Mouse (Mus musculus) heart, embryonic 11.5 days (tissue): ENCODE measurements around the gene Dera. TPM values are rescaled to one million over a fixed set of nuclear protein-coding genes. Genes with fewer than 3 reads are reported as not detected.
"Not testable (repeated sequence)": the region's sequence is repeated elsewhere in the genome, so short reads cannot be mapped to it uniquely, and the experiment has no call there.

Source experiments
- ATAC-seq: fragments of 200-750 bp; cut with Nextera tagmentation; replicated peaks from 2 replicates; pipeline ENCODE4 v1.8.0; 2017; ENCODE audit warnings: moderate library complexity; ENCODE audit not compliant: insufficient number of reproducible peaks, low FRiP score, low TSS enrichment
- H3K27ac ChIP-seq: fragments of 300-500 bp; sonication (generic); 2 replicates; pipeline ENCODE4 v1.5.1; 2014; ENCODE audit warnings: mild to moderate bottlenecking, low read depth, low read length
- H3K27me3 ChIP-seq: fragments of 300-500 bp; sonication (generic); 2 replicates; pipeline ENCODE4 v1.6.1; 2014; ENCODE audit warnings: mild to moderate bottlenecking, low read length, mixed read lengths; ENCODE audit not compliant: control insufficient read depth, insufficient read depth
- H3K36me3 ChIP-seq: fragments of 300-500 bp; sonication (generic); 2 replicates; pipeline ENCODE4 v1.6.1; 2014; ENCODE audit warnings: mild to moderate bottlenecking, low read length, moderate library complexity, mixed read lengths; ENCODE audit not compliant: control insufficient read depth, insufficient read depth
- H3K4me1 ChIP-seq: fragments of 300-500 bp; sonication (generic); 2 replicates; pipeline ENCODE4 v1.6.1; 2014; ENCODE audit warnings: low read length; ENCODE audit not compliant: control insufficient read depth, insufficient read depth
- H3K4me2 ChIP-seq: fragments of 300-500 bp; sonication (generic); 2 replicates; pipeline ENCODE4 v1.6.1; 2014; ENCODE audit warnings: mild to moderate bottlenecking, moderate library complexity
- H3K4me3 ChIP-seq: fragments of 300-500 bp; sonication (generic); 2 replicates; pipeline ENCODE4 v1.5.1; 2014; ENCODE audit warnings: low read depth, low read length
- H3K9ac ChIP-seq: fragments of 300-500 bp; sonication (generic); 2 replicates; pipeline ENCODE4 v1.6.1; 2014; ENCODE audit warnings: mild to moderate bottlenecking, low read depth, low read length, moderate library complexity
- H3K9me3 ChIP-seq: fragments of 300-500 bp; sonication (generic); replicated peaks from 2 replicates; pipeline ENCODE4 v1.6.1; 2016; ENCODE audit warnings: low read length; ENCODE audit not compliant: control insufficient read depth
- WGBS: fragments of 180-500 bp; shearing (Covaris S2); extraction: QIAGEN DNeasy Blood & Tissue Kit; methylation state at CpG from one replicate; pipeline ENCODE4 v1.1.7; 2014; ENCODE audit not compliant: insufficient replicate concordance; 5-methylcytosine and 5-hydroxymethylcytosine counted together
- polyA plus RNA-seq: library from polyadenylated mRNA; unstranded; fragments of >200 nt; fragmentation: Nextera tagmentation; extraction: Ambion mirVana; gene quantifications from 2 replicates; pipeline ENCODE4 v1.2.1, GENCODE M21; 2014

Dera gene
- 62.5 and 68.5 TPM in 2 replicates for polyA plus RNA-seq

DNA sequence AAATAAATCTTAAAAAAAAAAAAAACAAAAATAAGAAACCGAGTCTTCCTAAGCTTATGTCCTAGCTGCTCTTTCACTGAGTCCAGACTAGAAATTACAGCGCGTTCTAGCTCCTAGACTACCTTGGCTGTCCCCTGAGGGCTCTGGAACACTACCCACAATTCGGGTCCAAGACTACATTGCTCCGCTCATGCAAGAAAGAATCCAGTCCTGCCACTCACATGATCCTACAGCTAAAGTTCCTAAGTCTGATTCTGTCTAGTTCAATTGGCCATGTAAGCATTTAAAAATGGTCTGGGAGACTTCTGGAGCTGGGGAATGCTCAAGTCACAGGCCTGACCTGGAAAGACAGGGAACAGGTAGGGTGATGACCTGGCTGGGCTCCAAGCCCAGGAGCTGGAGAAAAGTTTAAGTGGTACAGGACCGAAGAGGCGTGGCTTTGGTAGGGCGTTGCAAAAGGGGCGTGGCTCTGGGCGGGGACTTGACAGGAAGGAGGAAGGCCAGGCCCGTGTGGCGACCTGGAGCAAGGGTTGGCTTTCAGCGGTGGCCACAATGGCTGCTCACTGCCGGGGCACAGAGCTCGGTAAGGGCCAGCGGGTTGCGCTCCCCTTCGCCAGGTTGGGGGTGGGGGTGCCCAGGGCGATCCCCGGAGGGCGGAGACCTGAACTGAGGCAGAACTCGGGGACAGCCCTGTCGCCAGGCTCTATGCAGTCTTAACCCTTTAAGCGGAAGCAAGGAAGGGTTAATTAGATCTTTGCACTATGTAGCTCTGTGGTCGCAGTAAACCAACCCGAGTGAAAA, at the start of gene Dera:
Dera (plus strand) TSS at position 491 of the 801 bp plus-strand sequence.
- peak; percentile 88 for ATAC-seq
- peak within 1 kb of the TSS; percentile 85 for H3K9ac ChIP-seq
- H3K4me1 ChIP-seq, result peaks cover 6% of the 10 kb centered on the region
- H3K36me3 ChIP-seq, result peaks cover 11% of the 10 kb centered on the region
- WGBS, result 10% methylated on average over 26 of the region's 26 CpGs
- peak within 1 kb of the TSS; percentile 67 for H3K4me2 ChIP-seq
- H3K27me3 ChIP-seq, result no peaks in the 10 kb centered on the region
- H3K9me3 ChIP-seq, result no peaks in the 10 kb centered on the region
- H3K4me3 ChIP-seq, result peak within 1 kb of the TSS; percentile 82
- peak within 1 kb of the TSS; percentile 62; the same call in 1 of the 2 replicates for H3K27ac ChIP-seq

DNA sequence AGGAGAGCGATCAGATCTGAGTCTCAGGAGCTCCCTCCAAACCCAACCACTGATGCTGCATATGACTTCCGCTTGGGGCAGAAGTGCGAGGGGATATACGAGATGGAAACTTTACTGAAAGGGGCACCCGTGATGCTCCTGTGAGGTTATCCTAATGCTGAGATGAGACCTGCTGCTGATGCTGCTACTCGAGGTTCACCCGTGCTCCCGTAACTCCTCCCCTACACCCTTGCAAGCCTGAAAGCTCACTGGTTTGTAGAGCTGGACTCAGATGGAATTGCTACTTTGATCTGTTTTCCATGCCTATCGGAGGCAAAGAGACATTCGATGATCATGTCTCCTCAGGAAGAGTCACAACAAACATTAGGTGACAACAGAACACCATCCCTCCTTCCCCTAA, 48.1 kb upstream of the Dera start:
- Histone ChIP-seq H3K27ac (no peak overlapping the region), H3K27me3 (no peaks in the 10 kb centered on the region), H3K9ac (no peak overlapping the region), H3K36me3 (no peaks in the 10 kb centered on the region), H3K4me2 (no peak overlapping the region), H3K4me1 (no peaks in the 10 kb centered on the region), H3K9me3 (no peaks in the 10 kb centered on the region), H3K4me3 (no peak overlapping the region)
- no peak for ATAC-seq
- WGBS, result 82% methylated on average over 10 of the region's 10 CpGs

- not testable (repeated sequence) for H3K4me1 ChIP-seq, H3K9ac ChIP-seq, ATAC-seq, H3K36me3 ChIP-seq, H3K4me3 ChIP-seq, H3K27ac ChIP-seq, H3K9me3 ChIP-seq, H3K4me2 ChIP-seq, H3K27me3 ChIP-seq
- WGBS, result 77% methylated on average over 13 of the region's 13 CpGs
Measured at GRCm38 (mm10) chr6:137708726-137709405, 45.5 kb upstream of the Dera start.

DNA sequence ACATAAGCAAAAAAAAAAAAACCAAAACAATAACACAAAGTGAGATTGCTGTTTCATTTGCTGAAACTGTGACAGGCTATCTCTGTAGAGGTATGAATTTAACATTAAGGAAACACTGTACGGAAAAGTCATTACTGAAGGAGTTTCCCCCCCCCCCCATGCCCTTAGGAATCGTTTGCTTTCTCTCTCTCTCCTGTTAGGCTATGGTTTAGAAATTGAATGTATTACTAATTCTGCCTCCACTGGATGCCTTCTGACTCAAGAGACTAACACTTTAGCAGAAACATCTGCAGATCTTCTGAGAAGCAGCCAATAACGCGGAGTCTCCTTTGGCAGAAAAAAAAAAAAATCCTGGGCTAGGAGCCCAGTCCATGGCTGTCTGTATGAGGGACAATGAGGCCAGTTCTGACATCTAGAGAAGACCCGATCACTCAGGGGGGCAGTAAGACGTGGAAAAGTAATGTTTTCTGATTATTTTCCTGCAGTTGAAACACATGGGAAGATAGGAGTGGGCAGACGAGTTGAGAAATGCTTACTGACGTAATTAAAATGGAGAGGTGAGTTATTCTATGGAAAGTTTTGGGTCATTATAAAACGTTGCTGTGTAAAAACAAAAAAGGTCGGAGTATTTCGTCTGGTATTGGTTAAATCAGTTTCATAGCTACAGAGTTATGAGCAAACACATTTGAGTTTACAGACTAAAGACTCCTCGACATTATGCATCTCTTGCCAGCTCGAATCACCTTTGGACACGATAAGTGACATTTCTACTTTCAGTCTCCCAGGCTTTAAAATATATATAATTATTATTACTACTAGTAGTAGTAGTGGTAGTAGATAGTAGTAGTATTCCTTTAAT, 43.9 kb upstream of the Dera start:
- no peak overlapping the region for H3K27ac ChIP-seq
- no peaks in the 10 kb centered on the region for H3K27me3 ChIP-seq
- H3K9me3 ChIP-seq, result no peaks in the 10 kb centered on the region
- H3K9ac ChIP-seq, result no peak overlapping the region
- H3K4me1 ChIP-seq, result no peaks in the 10 kb centered on the region
- no peaks in the 10 kb centered on the region for H3K36me3 ChIP-seq
- no peak overlapping the region for H3K4me2 ChIP-seq
- WGBS, result 81% methylated on average over 14 of the region's 14 CpGs
- H3K4me3 ChIP-seq, result no peak overlapping the region
- no peak for ATAC-seq

GRCm38 (mm10) chr6:137712654-137713309, 41.6 kb upstream of the Dera start:
- Histone ChIP-seq H3K27ac (no peak overlapping the region), H3K4me2 (no peak overlapping the region), H3K4me1 (no peaks in the 10 kb centered on the region), H3K4me3 (no peak overlapping the region), H3K27me3 (no peaks in the 10 kb centered on the region), H3K9ac (no peak overlapping the region), H3K9me3 (no peaks in the 10 kb centered on the region), H3K36me3 (no peaks in the 10 kb centered on the region)
- ATAC-seq, result no peak
- 52% methylated on average over 7 of the region's 7 CpGs for WGBS

DNA sequence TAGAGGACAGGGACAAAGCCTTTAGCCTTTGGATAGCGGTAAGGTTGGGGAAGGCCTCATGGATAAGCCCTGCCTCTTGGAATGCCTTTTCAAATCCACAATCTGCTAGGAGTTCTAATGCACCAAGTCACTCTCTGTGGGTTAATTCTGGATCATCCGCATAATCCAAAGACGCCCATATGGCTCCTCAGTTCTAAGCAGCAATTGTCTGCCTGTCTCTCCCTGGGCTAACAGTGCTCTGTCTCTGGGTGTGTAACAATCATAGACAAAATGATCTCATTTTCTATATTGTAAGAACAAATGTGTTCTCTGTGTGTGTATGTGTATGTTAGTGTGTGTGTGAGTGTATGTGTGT, 41.1 kb upstream of the Dera start:
- H3K4me1 ChIP-seq, result no peaks in the 10 kb centered on the region
- no peaks in the 10 kb centered on the region for H3K27me3 ChIP-seq
- no peak overlapping the region for H3K27ac ChIP-seq
- H3K4me2 ChIP-seq, result no peak overlapping the region
- H3K9me3 ChIP-seq, result no peaks in the 10 kb centered on the region
- 71% methylated on average over 3 of the region's 3 CpGs for WGBS
- H3K36me3 ChIP-seq, result no peaks in the 10 kb centered on the region
- H3K9ac ChIP-seq, result no peak overlapping the region
- no peak overlapping the region for H3K4me3 ChIP-seq
- no peak for ATAC-seq

GRCm38 (mm10) chr6:137716802-137717201, 37.5 kb upstream of the Dera start:
- Histone ChIP-seq H3K9me3 (no peaks in the 10 kb centered on the region), H3K27me3 (no peaks in the 10 kb centered on the region), H3K36me3 (no peaks in the 10 kb centered on the region), H3K4me2 (no peak overlapping the region), H3K27ac (no peak overlapping the region), H3K9ac (no peak overlapping the region), H3K4me1 (no peaks in the 10 kb centered on the region), H3K4me3 (no peak overlapping the region)
- WGBS, result 34% methylated on average over 5 of the region's 5 CpGs
- ATAC-seq, result no peak
